Mouse (Mus musculus) heart, embryonic 14.5 days (tissue): Measurements from ENCODE around the gene Zyx. TPM values are rescaled to one million over a fixed set of nuclear protein-coding genes. Genes with fewer than 3 reads are reported as not detected.

Experiments used
- polyA plus RNA-seq: library from polyadenylated mRNA; unstranded; fragments of >200 nt; fragmentation: Nextera tagmentation; extraction: Ambion mirVana; gene quantifications from 2 replicates; pipeline ENCODE4 v1.2.1, GENCODE M21; 2014

The Zyx gene
- polyA plus RNA-seq, 1 experiment from 2014 or later: 173 TPM

Other genes with a start within 250 kb of the Zyx start
- not detected in 2 replicates for gene Tas2r139, start 208.7 kb upstream of the Zyx start, polyA plus RNA-seq
- gene Tas2r144, start 134.3 kb upstream of the Zyx start, polyA plus RNA-seq: not detected in 2 replicates
- 12.5 and 14.5 TPM in 2 replicates for gene Gstk1, start 103.7 kb upstream of the Zyx start, polyA plus RNA-seq
- gene Tmem139, start 87.7 kb upstream of the Zyx start, polyA plus RNA-seq: 0.23 TPM in 1 of 2 replicates, not detected in the other
- 30.5 and 30.8 TPM in 2 replicates for gene Casp2, start 84.6 kb upstream of the Zyx start, polyA plus RNA-seq
- gene Clcn1, start 62.9 kb upstream of the Zyx start, polyA plus RNA-seq: 0.40 and 0.86 TPM in 2 replicates
- 0.14 and 0.20 TPM in 2 replicates for gene Fam131b, start 25.0 kb upstream of the Zyx start, polyA plus RNA-seq
- 0.96 and 1.1 TPM in 2 replicates for gene Epha1, start 23.6 kb downstream of the Zyx start, polyA plus RNA-seq
- not detected in 2 replicates for gene Tas2r143, start 50.6 kb downstream of the Zyx start, polyA plus RNA-seq
- gene Tas2r135, start 55.8 kb downstream of the Zyx start, polyA plus RNA-seq: not detected in 2 replicates
- not detected in 2 replicates for gene Tas2r126, start 84.9 kb downstream of the Zyx start, polyA plus RNA-seq
- not detected in 2 replicates for gene Olfr458, start 115.6 kb downstream of the Zyx start, polyA plus RNA-seq
- 0.07 TPM in 1 of 2 replicates, not detected in the other for gene Olfr457, start 126.7 kb downstream of the Zyx start, polyA plus RNA-seq
- not detected in 2 replicates for gene Olfr456, start 137.6 kb downstream of the Zyx start, polyA plus RNA-seq
- not detected in 2 replicates for gene Olfr455, start 198.0 kb downstream of the Zyx start, polyA plus RNA-seq
- 0.08 TPM in 1 of 2 replicates, not detected in the other for gene Tcaf3, start 248.1 kb downstream of the Zyx start, polyA plus RNA-seq